Mouse (Mus musculus) stomach, embryonic 14.5 days (tissue): ENCODE results near the gene 1600014C23Rik. TPM values are rescaled to one million over a fixed set of nuclear protein-coding genes. Genes with fewer than 3 reads are reported as not detected.

Experiments
- ATAC-seq: fragments of 200-750 bp; cut with Nextera tagmentation; 2 replicates; pipeline ENCODE4 v1.8.0; 2017; ENCODE audit warnings: low read depth, moderate TSS enrichment; ENCODE audit not compliant: insufficient number of reproducible peaks, insufficient read depth, low FRiP score
- H3K27ac ChIP-seq: fragments of 300-500 bp; sonication (generic); 2 replicates; pipeline ENCODE4 v1.5.1; 2014; ENCODE audit warnings: mild to moderate bottlenecking, low read length, moderate library complexity, mixed read lengths
- H3K27me3 ChIP-seq: fragments of 300-500 bp; sonication (generic); 2 replicates; pipeline ENCODE4 v1.6.1; 2014; ENCODE audit warnings: low read length, control low read depth, mixed read lengths; ENCODE audit not compliant: control insufficient read depth, insufficient read depth
- H3K36me3 ChIP-seq: fragments of 300-500 bp; sonication (generic); 2 replicates; pipeline ENCODE4 v1.6.1; 2014; ENCODE audit warnings: mild to moderate bottlenecking, control low read depth, low read length, moderate library complexity, mixed read lengths; ENCODE audit not compliant: control insufficient read depth, insufficient read depth
- H3K4me1 ChIP-seq: fragments of 300-500 bp; sonication (generic); 2 replicates; pipeline ENCODE4 v1.6.1; 2014; ENCODE audit warnings: low read length, control low read depth, mixed read lengths; ENCODE audit not compliant: control insufficient read depth, insufficient read depth
- H3K4me2 ChIP-seq: fragments of 300-500 bp; sonication (generic); replicated peaks from 2 replicates; pipeline ENCODE4 v1.6.1; 2014; ENCODE audit warnings: low read depth, low read length, control low read depth
- H3K4me3 ChIP-seq: fragments of 300-500 bp; sonication (generic); 2 replicates; pipeline ENCODE4 v1.5.1; 2014; ENCODE audit warnings: low read depth, low read length, control low read depth
- H3K9ac ChIP-seq: fragments of 300-500 bp; sonication (generic); replicated peaks from 2 replicates; pipeline ENCODE4 v1.6.1; 2014; ENCODE audit warnings: low read depth, mild to moderate bottlenecking, control low read depth, low read length, moderate library complexity, mixed read lengths
- H3K9me3 ChIP-seq: fragments of 300-500 bp; sonication (generic); 2 replicates; pipeline ENCODE4 v1.6.1; 2016; ENCODE audit warnings: low read depth, low read length, control low read depth; ENCODE audit not compliant: control insufficient read depth
- WGBS: fragments of 180-500 bp; shearing (Covaris S2); extraction: QIAGEN DNeasy Blood & Tissue Kit; methylation state at CpG from one replicate; pipeline ENCODE4 v1.1.7; 2014; 5-methylcytosine and 5-hydroxymethylcytosine counted together
- polyA plus RNA-seq: library from polyadenylated mRNA; unstranded; fragments of >200 nt; fragmentation: Nextera tagmentation; extraction: Ambion mirVana; gene quantifications from 2 replicates; pipeline ENCODE4 v1.2.1, GENCODE M21; 2014

The 1600014C23Rik gene
- polyA plus RNA-seq, 1 experiment from 2014 or later = 0.72 TPM

DNA sequence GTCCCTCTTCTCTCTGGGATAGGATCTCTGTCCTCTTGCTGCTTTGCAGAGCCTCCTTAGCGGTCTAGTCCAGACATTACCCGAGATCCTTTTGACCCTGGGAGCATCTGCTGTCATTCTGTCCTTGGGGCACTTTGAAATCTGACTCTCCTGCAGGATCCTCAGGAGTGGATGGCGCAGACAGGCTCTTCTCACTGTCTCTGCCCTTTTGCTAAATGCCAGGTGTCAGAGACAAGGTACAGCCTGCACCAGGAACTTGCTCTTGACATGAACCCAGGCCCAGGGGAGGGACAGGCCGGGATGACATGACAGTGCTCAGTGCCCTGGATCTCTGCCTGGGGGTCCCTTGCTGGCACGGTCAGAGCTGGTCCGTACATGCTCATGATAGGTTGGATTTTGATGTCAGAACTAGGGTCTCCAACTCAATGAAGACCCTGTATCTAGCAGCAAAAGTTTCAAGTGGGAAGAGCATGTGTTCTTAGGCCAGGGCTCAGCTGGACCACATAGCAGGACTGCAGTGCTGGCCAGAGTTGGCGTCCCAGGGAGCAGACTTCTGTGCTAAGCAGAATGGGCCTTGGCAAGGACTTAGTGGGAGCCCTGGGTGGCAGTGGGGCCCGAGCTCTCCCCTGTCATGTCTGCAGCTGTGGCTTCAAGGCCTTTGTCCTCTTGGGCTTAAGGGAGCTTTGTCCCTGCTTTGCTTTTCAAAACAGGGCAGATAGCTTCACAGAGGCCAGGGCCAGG lies 5.5 kb downstream of the 1600014C23Rik start:
- no peaks in the 10 kb centered on the region for H3K9me3 ChIP-seq
- no peak overlapping the region for H3K9ac ChIP-seq
- no peak overlapping the region for H3K27ac ChIP-seq
- H3K4me1 ChIP-seq = peaks cover 4% of the 10 kb centered on the region; the same call in 1 of the 2 replicates
- no peaks in the 10 kb centered on the region for H3K36me3 ChIP-seq
- H3K4me3 ChIP-seq = no peak overlapping the region
- H3K4me2 ChIP-seq = no peak overlapping the region
- WGBS = 56% methylated on average over 8 of the region's 8 CpGs
- H3K27me3 ChIP-seq = no peaks in the 10 kb centered on the region
- ATAC-seq = no peak

DNA sequence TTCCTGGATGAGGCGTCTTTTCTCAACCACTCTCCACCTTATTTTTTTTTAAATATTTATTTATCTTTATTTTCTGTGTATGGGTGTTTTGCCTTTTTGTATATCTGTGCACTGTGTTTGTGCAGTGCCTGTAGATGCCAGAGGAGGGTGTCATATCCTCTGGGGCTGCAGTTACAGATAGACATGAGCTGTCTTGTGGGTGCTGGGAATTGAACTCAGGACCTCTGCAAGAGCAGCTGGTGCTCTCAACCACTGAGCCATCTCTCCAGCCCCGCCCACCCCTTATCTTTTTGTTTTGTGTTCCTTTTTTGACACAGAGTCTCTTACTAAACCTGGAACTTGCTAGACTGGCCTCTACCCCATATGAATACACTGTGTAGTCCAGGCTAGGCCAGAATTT lies 6.2 kb downstream of the 1600014C23Rik start:
- no peak overlapping the region for H3K4me2 ChIP-seq
- no peaks in the 10 kb centered on the region for H3K27me3 ChIP-seq
- WGBS = 81% methylated on average over 2 of the region's 2 CpGs
- ATAC-seq = no peak
- no peak overlapping the region for H3K9ac ChIP-seq
- H3K4me3 ChIP-seq = no peak overlapping the region
- peaks cover 4% of the 10 kb centered on the region; the same call in 1 of the 2 replicates for H3K4me1 ChIP-seq
- H3K27ac ChIP-seq = no peak overlapping the region
- H3K36me3 ChIP-seq = no peaks in the 10 kb centered on the region
- H3K9me3 ChIP-seq = no peaks in the 10 kb centered on the region

DNA sequence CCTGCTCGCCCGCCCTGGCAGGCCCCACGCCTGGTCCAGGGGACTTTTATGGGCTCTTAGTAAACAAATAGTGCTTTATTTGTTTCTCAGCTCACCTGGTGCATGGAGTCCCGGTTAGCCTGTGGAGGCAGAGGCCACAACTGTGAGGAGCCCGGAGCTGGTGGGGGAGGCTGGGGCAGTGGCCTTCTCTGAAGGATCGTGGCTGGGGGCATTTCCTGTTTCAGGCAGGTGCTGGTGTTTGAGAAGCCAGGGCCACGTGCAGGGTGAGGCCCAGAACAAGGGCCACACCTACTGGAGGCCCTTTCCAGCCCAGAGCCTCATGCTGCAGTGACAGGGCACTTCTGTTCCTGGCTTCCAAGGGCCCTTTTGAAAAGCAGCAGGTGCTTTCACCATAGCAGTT lies 7.4 kb downstream of the 1600014C23Rik start:
- Histone ChIP-seq H3K27ac (peak overlapping the region; percentile 77; the same call in 1 of the 2 replicates), H3K4me1 (peaks cover 4% of the 10 kb centered on the region; the same call in 1 of the 2 replicates), H3K27me3 (no peaks in the 10 kb centered on the region), H3K9me3 (no peaks in the 10 kb centered on the region), H3K9ac (no peak overlapping the region), H3K36me3 (no peaks in the 10 kb centered on the region), H3K4me2 (no peak overlapping the region), H3K4me3 (no peak overlapping the region)
- ATAC-seq = peak; percentile 64
- WGBS = 36% methylated on average over 7 of the region's 7 CpGs

GRCm38 (mm10) chr17:45724574-45724921 lies 9.1 kb downstream of the 1600014C23Rik start:
- Histone ChIP-seq H3K27me3 (no peaks in the 10 kb centered on the region), H3K9me3 (no peaks in the 10 kb centered on the region), H3K36me3 (no peaks in the 10 kb centered on the region), H3K4me2 (no peak overlapping the region), H3K9ac (no peak overlapping the region), H3K27ac (no peak overlapping the region), H3K4me1 (peaks cover 4% of the 10 kb centered on the region; the same call in 1 of the 2 replicates), H3K4me3 (no peak overlapping the region)
- WGBS = 90% methylated on average over 10 of the region's 10 CpGs
- no peak for ATAC-seq

DNA sequence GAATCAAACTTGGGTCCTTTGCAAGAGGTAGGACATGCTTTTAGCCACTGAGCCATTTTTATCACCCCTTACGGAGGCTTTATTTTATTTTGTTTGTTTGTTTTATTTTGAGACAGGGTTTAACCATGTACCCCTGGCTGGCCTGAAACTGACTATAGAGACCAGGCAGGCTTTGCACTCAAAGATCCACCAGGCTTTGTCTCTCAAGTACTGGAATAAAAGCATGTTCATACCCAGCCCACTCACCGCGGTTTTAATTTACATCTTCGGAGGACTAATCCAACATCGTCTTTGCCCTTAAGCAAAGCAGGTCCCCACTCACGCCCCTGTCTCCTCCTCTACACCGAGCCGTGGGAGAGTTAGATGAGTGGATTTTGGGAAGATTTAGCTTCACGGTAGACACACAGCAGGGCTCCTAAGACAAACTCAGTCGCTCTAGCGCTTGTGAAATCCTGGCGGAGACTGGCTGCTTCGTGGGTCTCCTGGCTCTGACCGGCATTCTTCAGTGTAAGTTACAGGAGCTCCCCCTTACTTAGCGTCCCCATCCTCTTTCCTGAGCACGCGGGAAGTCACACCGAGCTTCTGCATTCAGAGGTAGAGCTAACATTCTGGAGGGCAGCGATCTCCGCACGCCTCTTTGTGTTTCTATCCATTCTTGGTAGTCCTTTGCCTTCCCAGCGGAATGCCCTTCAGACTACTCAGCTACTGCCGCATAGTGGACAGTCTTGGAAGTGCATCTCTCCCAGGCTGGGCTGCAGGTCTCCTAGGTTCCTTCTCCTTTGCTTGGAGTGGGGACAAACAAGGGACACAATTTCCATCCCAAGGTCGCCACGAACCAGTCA lies 9.7 kb downstream of the 1600014C23Rik start:
- H3K4me1 ChIP-seq = peaks cover 4% of the 10 kb centered on the region; the same call in 1 of the 2 replicates
- H3K27me3 ChIP-seq = no peaks in the 10 kb centered on the region
- 3% methylated on average over 25 of the region's 25 CpGs for WGBS
- H3K4me3 ChIP-seq = peak overlapping the region; percentile 44
- H3K9ac ChIP-seq = peak overlapping the region; percentile 69
- no peaks in the 10 kb centered on the region for H3K9me3 ChIP-seq
- no peak for ATAC-seq
- peak overlapping the region; percentile 61 for H3K27ac ChIP-seq
- H3K36me3 ChIP-seq = no peaks in the 10 kb centered on the region
- peak overlapping the region; percentile 83 for H3K4me2 ChIP-seq

DNA sequence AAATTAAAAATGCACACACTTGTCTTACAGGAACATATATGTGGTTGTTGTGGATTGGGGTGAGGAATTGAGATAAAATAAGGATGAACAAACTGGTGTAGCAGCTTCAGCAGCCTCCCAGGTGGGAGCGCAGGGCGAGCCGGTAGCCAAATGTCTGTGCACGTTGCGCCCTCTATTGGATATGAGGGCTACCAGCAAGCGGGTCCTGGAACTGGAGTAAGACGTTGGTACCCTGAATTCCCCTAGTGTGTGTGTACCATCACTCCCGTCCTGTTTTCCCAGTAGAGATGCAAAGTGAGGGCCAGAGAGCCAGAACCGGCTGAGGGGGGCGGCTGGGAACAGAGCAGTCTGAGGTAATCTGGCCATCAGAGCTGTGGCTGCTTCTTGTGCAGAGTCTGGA lies 15.3 kb downstream of the 1600014C23Rik start:
- Histone ChIP-seq H3K4me3 (no peak overlapping the region), H3K4me2 (no peak overlapping the region), H3K9me3 (no peaks in the 10 kb centered on the region), H3K9ac (no peak overlapping the region), H3K36me3 (no peaks in the 10 kb centered on the region), H3K4me1 (peaks cover under 1% of the 10 kb centered on the region; the same call in 1 of the 2 replicates), H3K27me3 (no peaks in the 10 kb centered on the region), H3K27ac (no peak overlapping the region)
- no peak for ATAC-seq
- WGBS = 9% methylated on average over 10 of the region's 10 CpGs

DNA sequence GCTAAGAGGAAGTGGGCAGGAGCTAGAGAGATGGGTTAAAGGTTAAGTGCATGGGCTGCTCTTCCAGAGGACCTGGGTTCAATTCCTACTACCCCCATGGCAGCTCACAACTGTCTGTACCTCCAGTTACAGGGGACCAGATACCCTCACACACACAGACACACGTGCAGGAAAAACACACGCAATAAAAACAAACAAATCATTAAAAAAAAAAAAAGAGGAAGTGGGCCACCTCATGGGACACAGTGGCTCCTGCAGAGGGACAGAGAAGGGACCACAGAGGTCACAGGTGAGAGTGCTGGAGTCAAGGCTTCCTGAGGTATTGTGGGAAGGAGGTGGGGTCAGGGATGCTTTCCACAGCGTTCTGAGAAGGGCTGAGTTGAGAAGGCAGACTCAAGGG lies 22.1 kb downstream of the 1600014C23Rik start:
- Histone ChIP-seq H3K4me2 (no peak overlapping the region), H3K36me3 (no peaks in the 10 kb centered on the region), H3K9me3 (no peaks in the 10 kb centered on the region), H3K4me3 (no peak overlapping the region), H3K9ac (no peak overlapping the region), H3K27me3 (no peaks in the 10 kb centered on the region), H3K27ac (no peak overlapping the region), H3K4me1 (no peaks in the 10 kb centered on the region)
- ATAC-seq = no peak
- WGBS = 61% methylated on average over 3 of the region's 3 CpGs

DNA sequence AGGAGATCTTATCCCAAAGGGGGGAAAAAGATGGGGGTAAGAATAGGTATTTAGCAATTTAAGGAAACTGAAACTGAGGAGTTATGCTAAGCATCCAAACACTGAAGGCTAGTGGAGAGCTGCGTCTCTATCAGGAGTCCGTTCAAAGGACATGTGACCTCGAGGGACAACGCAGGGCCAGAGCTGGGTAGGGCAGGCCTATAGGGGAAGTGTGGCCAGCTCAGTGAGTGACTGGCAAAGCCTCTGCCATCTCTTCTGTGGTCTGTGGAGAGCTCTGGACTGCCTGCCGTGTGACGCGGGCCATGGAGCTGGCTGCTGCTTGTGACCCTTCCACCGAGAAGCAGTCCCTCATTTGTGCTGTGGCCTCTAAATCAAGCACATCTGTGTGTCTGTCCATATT lies 23.2 kb downstream of the 1600014C23Rik start:
- no peak for ATAC-seq
- no peak overlapping the region for H3K4me3 ChIP-seq
- H3K4me2 ChIP-seq = no peak overlapping the region
- 76% methylated on average over 8 of the region's 8 CpGs for WGBS
- no peaks in the 10 kb centered on the region for H3K36me3 ChIP-seq
- H3K9ac ChIP-seq = no peak overlapping the region
- H3K27me3 ChIP-seq = no peaks in the 10 kb centered on the region
- H3K27ac ChIP-seq = no peak overlapping the region
- H3K9me3 ChIP-seq = no peaks in the 10 kb centered on the region
- no peaks in the 10 kb centered on the region for H3K4me1 ChIP-seq
